Mouse (Mus musculus): ENCODE data around the gene Ank3.

- TF ChIP-seq CTCF (IDR thresholded peaks at IDR 0.05; ENCODE audit: borderline replicate concordance, extremely low read depth, insufficient read depth, insufficient read length): no peak
- no peak for TF ChIP-seq POLR2A (IDR thresholded peaks at IDR 0.05; ENCODE audit: borderline replicate concordance, extremely low read depth, insufficient read depth, insufficient read length, poor library complexity, severe bottlenecking)
Observed at GRCm38 (mm10) chr10:69962976-69963375, 564.4 kb downstream of the Ank3 start.

All from brain, embryonic 14.5 days (tissue).